Mouse (Mus musculus): ENCODE results near the gene Olfr649. TPM values are rescaled to one million over a fixed set of nuclear protein-coding genes. Genes with fewer than 3 reads are reported as not detected.

Gene Olfr649
- total RNA-seq, 2 experiments from 2014 or later, result not detected

Other genes starting within 250 kb of the Olfr649 start
- not detected for gene Olfr635, start 224.8 kb downstream of the Olfr649 start, total RNA-seq (2021)
- not detected for gene Olfr638, start 197.2 kb downstream of the Olfr649 start, total RNA-seq (2021)
- under 1 TPM; 0.05 TPM for gene Olfr639, start 178.7 kb downstream of the Olfr649 start, total RNA-seq (2021)
- gene Olfr640, start 170.4 kb downstream of the Olfr649 start, total RNA-seq (2021), result not detected
- gene Olfr641, start 160.5 kb downstream of the Olfr649 start, total RNA-seq (2021), result not detected
- gene Olfr642, start 143.3 kb downstream of the Olfr649 start, total RNA-seq (2021), result not detected
- not detected for gene 4930516K23Rik, start 134.5 kb downstream of the Olfr649 start, total RNA-seq (2021)
- gene Olfr644, start 124.1 kb downstream of the Olfr649 start, total RNA-seq (2021), result not detected
- gene Olfr645, start 110.5 kb downstream of the Olfr649 start, total RNA-seq (2021), result not detected
- not detected for gene Olfr646, start 91.1 kb downstream of the Olfr649 start, total RNA-seq (2021)
- not detected for gene Ubqln5, start 66.2 kb downstream of the Olfr649 start, total RNA-seq (2021)
- not detected for gene Olfr643, start 58.6 kb downstream of the Olfr649 start, total RNA-seq (2021)
- gene Ubqln3, start 52.7 kb downstream of the Olfr649 start, total RNA-seq (2021), result not detected
- not detected for gene Ubqlnl, start 45.4 kb downstream of the Olfr649 start, total RNA-seq (2021)
- gene Olfm5, start 31.2 kb downstream of the Olfr649 start, total RNA-seq (2021), result not detected
- gene Olfr648, start 12.6 kb downstream of the Olfr649 start, total RNA-seq (2021), result not detected
- gene Trim6, start 22.8 kb upstream of the Olfr649 start, total RNA-seq (2021), result under 1 TPM; 0.30 to 0.67 TPM
- gene Trim34a, start 48.5 kb upstream of the Olfr649 start, total RNA-seq (2021), result 1 to 10 TPM; 3.9 to 4.7 TPM
- 1 to 10 TPM; 2.3 to 2.7 TPM for gene Trim5, start 92.1 kb upstream of the Olfr649 start, total RNA-seq (2021)
- 1 to 10 TPM; 5.9 to 7.0 TPM for gene Trim12a, start 119.5 kb upstream of the Olfr649 start, total RNA-seq (2021)
- gene Trim34b, start 133.5 kb upstream of the Olfr649 start, total RNA-seq (2021), result under 1 TPM; 0.36 to 0.60 TPM
- 1 to 10 TPM; 4.1 to 4.9 TPM for gene Trim12c, start 157.4 kb upstream of the Olfr649 start, total RNA-seq (2021)
- under 1 TPM in 1 of 2 experiments, not detected in 1; 0.21 TPM for gene Trim30b, start 173.9 kb upstream of the Olfr649 start, total RNA-seq (2021)
- gene Trim30c, start 204.9 kb upstream of the Olfr649 start, total RNA-seq (2021), result under 1 TPM; 0.39 to 0.45 TPM